Mouse (Mus musculus) liver, postnatal 0 days (tissue): ENCODE measurements at regions not wholly inside any gene's neighbourhood (a gene's known extent, or its start where the extent isn't known, plus 50 kb on each side); places are given as distances from the start of the nearest gene placed in this dataset.

Source experiments
- ATAC-seq: fragments of 200-750 bp; cut with Nextera tagmentation; 2 replicates; pipeline ENCODE4 v1.8.0; 2017; ENCODE audit warnings: mild to moderate bottlenecking, moderate library complexity
- DNase-seq: peaks from one replicate; pipeline ENCODE4 v3.0.0-alpha.2; 2016
- H3K27ac ChIP-seq: fragments of 300-500 bp; sonication (generic); 2 replicates; pipeline ENCODE4 v1.5.1; 2014; ENCODE audit warnings: antibody characterized with exemption, moderate library complexity, mild to moderate bottlenecking, low read depth
- H3K27me3 ChIP-seq: fragments of 300-500 bp; sonication (generic); 2 replicates; pipeline ENCODE4 v1.6.1; 2014; ENCODE audit warnings: low read length, control low read depth, mixed read lengths; ENCODE audit not compliant: insufficient read depth
- H3K36me3 ChIP-seq: fragments of 300-500 bp; sonication (generic); replicated peaks from 2 replicates; pipeline ENCODE4 v1.6.1; 2014; ENCODE audit warnings: mild to moderate bottlenecking, control low read depth, low read length, moderate library complexity, mixed read lengths; ENCODE audit not compliant: insufficient read depth
- H3K4me1 ChIP-seq: fragments of 300-500 bp; sonication (generic); 2 replicates; pipeline ENCODE4 v1.6.1; 2014; ENCODE audit warnings: antibody characterized with exemption, mild to moderate bottlenecking, control low read depth; ENCODE audit not compliant: insufficient read depth
- H3K4me2 ChIP-seq: fragments of 300-500 bp; sonication (generic); 2 replicates; pipeline ENCODE4 v1.6.1; 2014; ENCODE audit warnings: low read depth, mild to moderate bottlenecking, low read length, moderate library complexity, mixed read lengths
- H3K4me3 ChIP-seq: fragments of 300-500 bp; sonication (generic); 2 replicates; pipeline ENCODE4 v1.5.1; 2014; ENCODE audit warnings: low read depth, low read length
- H3K9ac ChIP-seq: fragments of 300-500 bp; sonication (generic); replicated peaks from 2 replicates; pipeline ENCODE4 v1.6.1; 2014; ENCODE audit warnings: mild to moderate bottlenecking, moderate library complexity
- H3K9me3 ChIP-seq: fragments of 300-500 bp; sonication (generic); 2 replicates; pipeline ENCODE4 v1.6.1; 2016; ENCODE audit warnings: mild to moderate bottlenecking, control low read depth, low read length, mixed read lengths
- CTCF ChIP-seq: sonication (generic); IDR thresholded peaks from 2 replicates; pipeline ENCODE4 v1.5.1; 2016; ENCODE audit warnings: antibody characterized with exemption, low read depth
- EP300 ChIP-seq: IDR thresholded peaks from 2 replicates; pipeline ENCODE4 v1.6.1; 2016; ENCODE audit warnings: antibody characterized with exemption, low read depth, mild to moderate bottlenecking
- WGBS: fragments of 180-500 bp; shearing (Covaris S2); extraction: QIAGEN DNeasy Blood & Tissue Kit; methylation state at CpG from one replicate; pipeline ENCODE4 v1.1.7; 2014; ENCODE audit not compliant: insufficient replicate concordance; 5-methylcytosine and 5-hydroxymethylcytosine counted together

DNA sequence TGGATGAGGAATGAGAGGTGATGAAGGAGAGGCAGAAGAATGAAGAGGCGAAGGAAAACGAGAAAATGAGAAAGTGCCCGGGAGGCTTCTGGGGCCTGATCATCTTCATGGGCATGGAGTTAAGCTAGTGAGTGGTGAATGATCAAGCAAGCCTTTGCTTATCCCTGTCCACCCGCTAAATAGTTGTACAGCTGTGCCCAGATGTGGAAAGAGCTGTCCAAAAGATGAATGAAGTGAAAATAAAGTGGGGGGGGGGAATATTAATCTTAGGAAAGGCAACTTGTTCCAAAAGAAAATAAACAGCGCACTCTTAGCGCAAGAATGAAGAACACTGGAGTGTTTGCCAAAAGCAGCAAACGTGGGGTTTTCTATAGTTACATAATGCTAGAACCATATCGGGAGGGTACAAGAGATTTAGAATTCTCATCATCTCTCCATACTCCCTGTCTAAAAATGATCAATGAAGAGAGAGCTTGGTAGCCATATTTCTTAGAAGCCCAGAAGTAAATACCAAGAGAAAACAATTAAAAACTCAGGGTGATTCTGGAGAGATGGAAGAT, 188.5 kb downstream of the Utp18 start:
- Histone ChIP-seq H3K27me3 (no peaks in the 10 kb centered on the region), H3K9me3 (no peaks in the 10 kb centered on the region), H3K36me3 (no peaks in the 10 kb centered on the region), H3K4me2 (no peak overlapping the region), H3K4me3 (no peak overlapping the region), H3K27ac (no peak overlapping the region), H3K9ac (no peak overlapping the region), H3K4me1 (no peaks in the 10 kb centered on the region)
- WGBS = 78% methylated on average over 8 of the region's 8 CpGs
- ATAC-seq (no peak), DNase-seq (no peak)
- no peak for TF ChIP-seq EP300
- TF ChIP-seq CTCF = no peak

DNA sequence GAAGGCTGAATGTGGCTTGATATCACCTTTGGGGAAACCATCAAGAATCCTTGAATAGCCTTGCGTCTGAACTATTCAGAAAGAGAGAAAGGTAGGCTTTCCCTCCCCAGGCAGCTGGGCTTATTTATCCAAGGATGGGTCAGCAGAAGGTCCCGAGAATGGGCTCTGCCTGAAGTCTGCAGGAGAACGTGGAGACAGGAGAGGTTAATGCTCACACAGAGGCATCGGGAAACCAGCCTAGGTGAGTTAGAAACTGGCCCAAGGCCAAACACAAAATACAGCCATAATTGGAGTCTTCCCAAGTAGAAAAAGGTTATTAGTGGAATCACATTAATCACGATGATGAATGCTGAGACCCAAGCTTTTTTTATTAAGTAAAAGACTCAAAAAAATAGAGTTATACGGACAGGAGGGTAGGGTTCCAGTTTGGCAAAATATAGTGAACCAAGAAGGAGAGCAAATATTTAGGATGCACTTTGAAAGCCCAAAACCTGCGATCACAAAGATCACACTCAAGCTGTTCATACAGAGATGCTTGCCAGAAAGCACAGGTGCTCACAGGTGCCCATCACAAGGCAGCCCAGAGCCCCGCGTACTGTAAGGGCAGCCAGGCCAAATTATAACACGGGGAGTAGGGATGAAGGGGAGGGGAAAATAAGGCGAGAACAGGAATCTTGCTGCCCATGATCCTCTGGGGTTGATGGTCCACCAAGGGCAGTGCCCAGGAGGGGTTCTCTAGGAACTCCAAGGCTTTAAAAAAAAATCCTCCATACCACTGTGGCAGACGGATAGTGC, 189.3 kb downstream of the Utp18 start:
- Histone ChIP-seq H3K9me3 (no peaks in the 10 kb centered on the region), H3K9ac (no peak overlapping the region), H3K36me3 (no peaks in the 10 kb centered on the region), H3K27ac (no peak overlapping the region), H3K4me2 (no peak overlapping the region), H3K4me3 (no peak overlapping the region), H3K4me1 (no peaks in the 10 kb centered on the region), H3K27me3 (no peaks in the 10 kb centered on the region)
- ATAC-seq (no peak), DNase-seq (no peak)
- WGBS = 71% methylated on average over 12 of the region's 12 CpGs
- TF ChIP-seq EP300 = no peak
- TF ChIP-seq CTCF = no peak

- Histone ChIP-seq H3K4me3 (no peak overlapping the region), H3K9me3 (no peaks in the 10 kb centered on the region), H3K36me3 (no peaks in the 10 kb centered on the region), H3K27me3 (no peaks in the 10 kb centered on the region), H3K9ac (no peak overlapping the region), H3K4me1 (no peaks in the 10 kb centered on the region), H3K4me2 (no peak overlapping the region), H3K27ac (no peak overlapping the region)
- TF ChIP-seq EP300 (no peak), CTCF (no peak)
- DNase-seq = no peak
- WGBS = 58% methylated on average over 5 of the region's 5 CpGs
- ATAC-seq = no peak
Observed at GRCm38 (mm10) chr11:93683691-93684090, 201.9 kb downstream of the Utp18 start.

GRCm38 (mm10) chr11:93676299-93676698, 209.3 kb downstream of the Utp18 start:
- H3K4me1 ChIP-seq = no peaks in the 10 kb centered on the region
- H3K9ac ChIP-seq = no peak overlapping the region
- H3K9me3 ChIP-seq = no peaks in the 10 kb centered on the region
- H3K36me3 ChIP-seq = no peaks in the 10 kb centered on the region
- TF ChIP-seq CTCF = no peak
- no peak for TF ChIP-seq EP300
- H3K27me3 ChIP-seq = no peaks in the 10 kb centered on the region
- no peak overlapping the region for H3K4me2 ChIP-seq
- no peak overlapping the region for H3K4me3 ChIP-seq
- H3K27ac ChIP-seq = no peak overlapping the region
- no peak for ATAC-seq
- 74% methylated on average over 5 of the region's 5 CpGs for WGBS
- DNase-seq = no peak

DNA sequence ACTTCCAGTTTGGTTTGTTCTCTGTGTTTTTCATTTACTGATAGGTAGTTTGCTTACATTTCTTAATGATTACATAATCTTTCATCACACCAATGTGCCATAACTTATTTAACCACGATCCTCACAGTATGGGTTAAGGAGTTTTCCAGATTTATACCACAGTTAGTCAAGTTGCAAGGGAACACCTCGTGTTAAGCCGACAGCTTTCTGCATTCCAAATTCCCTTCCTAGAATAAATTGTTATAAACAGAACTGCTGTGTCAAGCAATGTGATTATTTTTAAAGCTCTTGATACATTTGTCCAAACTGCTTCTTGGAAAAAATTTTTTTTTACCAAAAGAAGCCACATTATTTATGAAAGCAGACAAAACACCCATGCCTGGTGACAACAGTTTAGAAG, 213.5 kb downstream of the Utp18 start:
- no peak overlapping the region for H3K27ac ChIP-seq
- WGBS = 76% methylated on average over 3 of the region's 3 CpGs
- no peaks in the 10 kb centered on the region for H3K4me1 ChIP-seq
- no peaks in the 10 kb centered on the region for H3K9me3 ChIP-seq
- H3K4me2 ChIP-seq = no peak overlapping the region
- ATAC-seq (no peak), DNase-seq (no peak)
- H3K36me3 ChIP-seq = no peaks in the 10 kb centered on the region
- H3K9ac ChIP-seq = no peak overlapping the region
- H3K4me3 ChIP-seq = no peak overlapping the region
- TF ChIP-seq CTCF = no peak
- no peak for TF ChIP-seq EP300
- no peaks in the 10 kb centered on the region for H3K27me3 ChIP-seq

GRCm38 (mm10) chr11:93661657-93662056, 223.9 kb downstream of the Utp18 start:
- no peak for ATAC-seq
- no peak overlapping the region for H3K27ac ChIP-seq
- H3K27me3 ChIP-seq = no peaks in the 10 kb centered on the region
- DNase-seq = no peak
- no peaks in the 10 kb centered on the region for H3K9me3 ChIP-seq
- WGBS = 52% methylated on average over 2 of the region's 2 CpGs
- no peaks in the 10 kb centered on the region for H3K4me1 ChIP-seq
- no peak overlapping the region for H3K9ac ChIP-seq
- TF ChIP-seq CTCF (no peak), EP300 (no peak)
- no peaks in the 10 kb centered on the region for H3K36me3 ChIP-seq
- no peak overlapping the region for H3K4me2 ChIP-seq
- H3K4me3 ChIP-seq = no peak overlapping the region
